Comparison of ENCODE assay signal across 9 mouse cellular contexts in genomic region chr11:82844771-82845414, GRCm38 (mm10). TPM values are rescaled to one million over a fixed set of nuclear protein-coding genes. Genes with fewer than 3 reads are reported as not detected.
DNase-seq lines count a peak whose midpoint lies in the region; ATAC-seq and TF ChIP-seq lines count a peak whose summit lies in the region.
"Had no signal": no experiment of that assay in that cellular context is flagged by ENCODE, and none has a peak within 500 bp of the region (broad histone marks: within the 10 kb centered on the region; RNA-seq: fewer than 3 reads in every experiment).

No protein-coding gene starts in this region.

- intact Hi-C loops in gastrocnemius, adult 2 months (cut with DNase I), result loop anchor here (1.0 kb wide), 1 partner anchor 26 kb away; the partner anchor contains the start of gene Rffl
- intact Hi-C loops in gastrocnemius, postnatal 36 days (cut with DNase I), result no loop called here

- no peak for TF ChIP-seq CTCF in gastrocnemius, adult 2 months (IDR thresholded peaks at IDR 0.05)
- TF ChIP-seq CTCF in spleen, adult 2 months (IDR thresholded peaks at IDR 0.05; ENCODE audit: extremely low read depth, insufficient read depth, insufficient read length, insufficient replicate concordance), result no peak

- peaks cover 4% of the 10 kb centered on the region; the same call in 1 of the 2 replicates for H3K4me1 ChIP-seq in spleen, adult 2 months (ENCODE audit: control insufficient read depth, insufficient read depth, insufficient read length)
- H3K4me1 ChIP-seq in stomach, embryonic 15.5 days, result peaks cover 4% of the 10 kb centered on the region

- H3K9ac ChIP-seq in stomach, embryonic 15.5 days, result no peak overlapping the region

- H3K27ac ChIP-seq in gastrocnemius, adult 2 months, result peak overlapping the region; percentile 92
- peak overlapping the region; percentile 1; the same call in 1 of the 2 replicates for H3K27ac ChIP-seq in spleen, adult 2 months (ENCODE audit: insufficient read depth, low read length)
- no peak overlapping the region for H3K27ac ChIP-seq in stomach, embryonic 15.5 days

- no peak for TF ChIP-seq POLR2A in spleen, adult 2 months (IDR thresholded peaks at IDR 0.05; ENCODE audit: low read depth, low read length)

- ATAC-seq in stomach, embryonic 15.5 days (ENCODE audit: insufficient read depth, low FRiP score, low read depth), result no peak

- no peaks in the 10 kb centered on the region for H3K27me3 ChIP-seq in spleen, adult 2 months (ENCODE audit: control insufficient read depth, insufficient read depth, low read length)
- no peaks in the 10 kb centered on the region for H3K27me3 ChIP-seq in stomach, embryonic 15.5 days (replicated peaks)

- 46% methylated on average over 11 of the region's 11 CpGs for WGBS in spleen, adult 2 months
- WGBS in stomach, embryonic 15.5 days, result 64% methylated on average over 11 of the region's 11 CpGs

- peak overlapping the region; percentile 45; the same call in 1 of the 2 replicates for H3K4me2 ChIP-seq in stomach, embryonic 15.5 days

- peak; percentile 51 for DNase-seq in gastrocnemius, adult 2 months
- no peak for DNase-seq in gastrocnemius, postnatal 36 days
- DNase-seq in spleen, adult 2 months (ENCODE audit: low read depth in 1 of 2, low spot score in 2 of 2), result no peak
- DNase-seq in spleen, postnatal 36 days (ENCODE audit: low spot score in 2 of 2), result no peak
- DNase-seq in liver, result peak; percentile 70
- DNase-seq in thymus, postnatal 10 days (ENCODE audit: low spot score in 2 of 2), result no peak
- no peak for DNase-seq in cerebellum, postnatal 14 days

- no peaks in the 10 kb centered on the region for H3K9me3 ChIP-seq in stomach, embryonic 15.5 days

- H3K36me3 ChIP-seq in spleen, adult 2 months (ENCODE audit: control insufficient read depth, insufficient read depth, low read length), result no peaks in the 10 kb centered on the region
- no peaks in the 10 kb centered on the region for H3K36me3 ChIP-seq in stomach, embryonic 15.5 days

- H3K4me3 ChIP-seq in gastrocnemius, adult 2 months, result peak overlapping the region; percentile 74
- H3K4me3 ChIP-seq in spleen, adult 2 months (ENCODE audit: extremely low read depth, insufficient read depth, insufficient read length), result peak overlapping the region; percentile 9
- peak overlapping the region; percentile 19; the same call in 1 of the 2 replicates for H3K4me3 ChIP-seq in stomach, embryonic 15.5 days (replicated peaks)

RNA-seq across cellular contexts. Expression of gene Rffl, which starts 26.1 kb away (rescaled TPM):
- 10 to 100 TPM in 1 of 2 experiments, 1 to 10 TPM in 1; 6.5 to 10.1 TPM for total RNA-seq in gastrocnemius, adult 2 months (2021)
- total RNA-seq in gastrocnemius, postnatal 36 days (2021), result 1 to 10 TPM; 5.6 to 9.7 TPM
- 12.0 and 13.3 TPM in 2 replicates for polyA plus RNA-seq in spleen, adult 2 months (2012; rRNA removed)
- 17.5 and 20.2 TPM in 2 replicates for polyA plus RNA-seq in stomach, embryonic 15.5 days (2015; fragmentation: Nextera tagmentation; extraction: Ambion mirVana)

RNA-seq across cellular contexts. Expression of gene Rad51d, which starts 45.5 kb away (rescaled TPM):
- total RNA-seq in gastrocnemius, adult 2 months (2021), result 1 to 10 TPM; 2.7 to 3.6 TPM
- 1 to 10 TPM; 2.9 to 4.0 TPM for total RNA-seq in gastrocnemius, postnatal 36 days (2021)
- 10.9 and 11.8 TPM in 2 replicates for polyA plus RNA-seq in spleen, adult 2 months (2012; rRNA removed)
- 13.6 and 14.8 TPM in 2 replicates for polyA plus RNA-seq in stomach, embryonic 15.5 days (2015; fragmentation: Nextera tagmentation; extraction: Ambion mirVana)

RNA-seq across cellular contexts. Expression of gene Fndc8, which starts 47.0 kb away (rescaled TPM):
- not detected for total RNA-seq in gastrocnemius, adult 2 months (2021)
- total RNA-seq in gastrocnemius, postnatal 36 days (2021), result not detected
- polyA plus RNA-seq in spleen, adult 2 months (2012; rRNA removed), result 0.06 and 0.07 TPM in 2 replicates
- polyA plus RNA-seq in stomach, embryonic 15.5 days (2015; fragmentation: Nextera tagmentation; extraction: Ambion mirVana), result 0.13 and 0.15 TPM in 2 replicates
- total RNA-seq: hematopoietic stem cell, adult 5-6 weeks had no signal

Comparison
In these comparisons a context has a peak if more than half of its experiments do, and no peak if none do; other contexts are left out.
1. DNase-seq: peak in gastrocnemius, adult 2 months (single experiment) and liver (single experiment); none in gastrocnemius, postnatal 36 days (0 of 2), spleen, adult 2 months (0 of 2), spleen, postnatal 36 days (0 of 2), thymus, postnatal 10 days (0 of 2) and cerebellum, postnatal 14 days (0 of 2).
2. H3K4me3 ChIP-seq: peak in every context shown above with its lines; median percentile 74 in gastrocnemius, adult 2 months; 19 in stomach, embryonic 15.5 days; 9 in spleen, adult 2 months.